Mouse (Mus musculus) megakaryocyte, adult 5-6 weeks (primary cell): ENCODE results near the gene C5ar1. TPM values are rescaled to one million over a fixed set of nuclear protein-coding genes. Genes with fewer than 3 reads are reported as not detected.
"Not testable (repeated sequence)": the region's sequence is repeated elsewhere in the genome, so short reads cannot be mapped to it uniquely, and the experiment has no call there.

Experiments
- ATAC-seq: 2 replicates; pipeline ENCODE4 v1.8.0; 2016; ENCODE audit warnings: mild to moderate bottlenecking, inconsistent platforms; ENCODE audit not compliant: poor library complexity, severe bottlenecking
- total RNA-seq, 2 experiments: library from RNA; stranded (forward) in 1 of 2; stranded (reverse) in 1 of 2; fragments of 153-499, 151-499 nt in 1 of 2; fragments of 221-1000, 200-1000 nt in 1 of 2; gene quantifications; 2 replicates each; pipeline versions ENCODE4 v1.2.3 to v1.2.4; 2015 to 2017

C5ar1 gene
- total RNA-seq (2015) (49.8 TPM in 2 replicates), total RNA-seq (2017) (13.6 and 22.2 TPM in 2 replicates)

- ATAC-seq, result peak; percentile 69
Observed at GRCm38 (mm10) chr7:16259110-16259590, at the start of gene C5ar1. Gene C5ar1, minus strand, starts transcription at chr7:16259540.

- ATAC-seq, result peak; percentile 10; the same call in 1 of the 2 replicates
Observed at GRCm38 (mm10) chr7:16308555-16309317, 49.4 kb upstream of the C5ar1 start.

- ATAC-seq, result not testable (repeated sequence)
Observed at GRCm38 (mm10) chr7:16308093-16308492, 48.8 kb upstream of the C5ar1 start, which contains the start of gene Bbc3. Gene Bbc3, plus strand, starts transcription at chr7:16308393.

GRCm38 (mm10) chr7:16307141-16307540, 47.8 kb upstream of the C5ar1 start:
- not testable (repeated sequence) for ATAC-seq

- peak; percentile 31 for ATAC-seq
Observed at GRCm38 (mm10) chr7:16299419-16300035, 40.2 kb upstream of the C5ar1 start.

DNA sequence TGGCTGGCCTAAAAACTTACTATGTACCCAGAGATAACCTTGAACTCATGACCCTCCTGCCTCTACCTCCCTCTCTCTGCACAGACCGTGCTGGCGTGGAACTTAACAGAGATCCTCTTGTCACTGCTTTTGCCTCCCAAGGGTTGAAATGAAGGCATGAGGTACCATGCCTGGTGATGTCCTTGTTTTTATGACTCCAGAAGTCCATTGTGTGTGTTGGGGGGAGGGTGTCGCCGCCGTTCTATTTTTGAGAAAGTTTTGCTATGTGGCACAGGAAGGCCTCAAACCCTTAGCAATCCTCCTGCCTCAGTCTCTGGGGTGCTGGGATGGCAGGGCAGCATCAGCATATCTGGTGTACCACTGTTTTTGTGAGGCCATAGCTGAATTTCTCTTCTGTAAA, 39.6 kb upstream of the C5ar1 start:
- ATAC-seq, result no peak

- ATAC-seq, result no peak
Observed at GRCm38 (mm10) chr7:16297616-16298015, 38.3 kb upstream of the C5ar1 start.

DNA sequence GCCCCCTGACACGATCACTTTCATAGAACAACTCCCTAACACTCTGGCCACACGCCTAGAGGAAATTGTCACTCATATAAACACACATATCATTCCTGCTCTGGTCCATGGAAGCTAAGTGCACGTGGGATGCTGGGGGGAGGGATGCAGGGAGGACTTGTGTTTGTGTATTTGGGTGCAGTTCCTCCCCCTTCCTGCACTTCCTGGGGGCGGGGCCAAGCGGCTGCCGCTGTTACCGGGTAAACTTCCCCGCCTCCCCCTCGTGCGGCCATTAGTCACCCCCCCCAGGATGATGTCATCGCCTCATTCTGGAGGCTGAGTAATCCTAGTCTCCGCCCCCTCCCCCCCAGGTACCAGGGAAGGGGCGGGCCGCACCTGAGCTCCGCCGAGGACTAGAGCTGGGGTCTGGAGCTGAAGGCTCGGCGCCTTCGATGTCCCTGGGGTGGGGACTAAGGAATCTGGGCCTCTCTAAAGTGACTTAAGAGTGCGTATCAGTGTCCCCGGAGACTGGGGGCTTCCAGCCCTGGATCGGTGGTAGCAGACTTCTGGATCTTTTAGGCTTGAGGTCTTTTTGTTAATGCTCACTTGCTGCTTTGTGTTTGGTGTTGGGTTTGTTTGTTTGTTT, 37.5 kb upstream of the C5ar1 start:
- peak; percentile 68 for ATAC-seq

DNA sequence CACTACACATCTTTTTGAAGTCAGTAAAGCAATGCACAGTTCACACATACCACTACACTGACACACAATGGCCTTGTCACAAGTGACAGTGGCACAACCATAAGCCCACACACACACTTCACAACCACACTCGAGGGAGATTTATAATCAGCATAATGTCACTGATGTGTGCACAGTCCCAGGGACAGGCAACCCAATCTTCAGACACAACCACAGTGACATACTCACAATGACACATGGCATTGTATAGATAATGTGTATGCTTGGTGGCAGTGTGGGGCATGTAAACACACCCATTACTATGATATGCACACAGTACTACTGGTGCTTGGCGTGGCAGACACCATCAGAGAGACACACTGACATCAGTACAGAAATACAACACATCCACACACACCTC, 36.8 kb upstream of the C5ar1 start:
- no peak for ATAC-seq

DNA sequence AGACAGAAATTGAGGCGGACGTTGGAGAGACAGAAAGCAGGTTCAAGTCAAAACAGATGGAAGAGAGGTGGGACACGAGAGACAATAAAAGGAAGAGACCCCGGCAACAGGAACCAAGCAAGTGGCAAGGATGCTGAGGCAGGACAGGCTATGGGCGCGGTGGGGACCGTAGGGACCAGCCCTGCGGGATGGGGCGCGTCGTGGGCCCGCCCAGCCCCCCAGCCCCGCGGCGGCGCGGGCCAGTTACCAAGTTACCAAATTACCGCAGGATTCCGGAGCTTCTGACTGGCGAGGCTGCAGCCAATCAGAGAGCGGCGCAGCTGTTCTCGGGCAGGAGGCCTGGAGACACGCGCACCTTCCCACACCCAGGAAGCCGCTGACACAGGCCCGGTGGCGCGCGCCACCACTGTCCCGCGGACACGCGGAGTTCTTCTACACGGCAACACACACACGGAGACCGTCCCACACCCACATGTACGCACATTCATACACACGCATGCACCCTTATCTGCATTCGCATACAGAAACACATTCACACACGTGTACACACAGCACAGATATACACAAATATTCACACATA, 36.1 kb upstream of the C5ar1 start:
- ATAC-seq, result peak; percentile 67

GRCm38 (mm10) chr7:16294837-16295236, 35.5 kb upstream of the C5ar1 start:
- peak; percentile 76 for ATAC-seq

DNA sequence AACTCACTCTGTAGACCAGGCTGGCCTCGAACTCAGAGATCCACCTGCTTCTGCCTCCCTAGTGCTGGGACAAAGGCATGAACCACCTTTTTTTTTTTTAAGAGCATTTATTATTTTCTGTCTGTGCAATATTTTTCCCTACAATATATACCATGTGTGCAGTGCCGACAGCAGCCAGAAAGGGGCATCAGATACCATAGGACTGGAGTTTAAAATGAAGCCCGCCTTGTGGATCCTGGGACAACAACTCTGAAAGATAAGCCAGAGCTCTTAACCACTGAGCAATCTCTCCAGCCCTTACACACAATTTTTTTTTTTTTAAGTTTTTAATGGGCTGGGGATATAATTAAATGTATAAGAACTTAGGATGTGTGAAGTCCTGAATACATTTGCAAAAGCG, 35.0 kb upstream of the C5ar1 start:
- peak; percentile 16; the same call in 1 of the 2 replicates for ATAC-seq

GRCm38 (mm10) chr7:16287791-16288190, 28.5 kb upstream of the C5ar1 start:
- no peak for ATAC-seq

DNA sequence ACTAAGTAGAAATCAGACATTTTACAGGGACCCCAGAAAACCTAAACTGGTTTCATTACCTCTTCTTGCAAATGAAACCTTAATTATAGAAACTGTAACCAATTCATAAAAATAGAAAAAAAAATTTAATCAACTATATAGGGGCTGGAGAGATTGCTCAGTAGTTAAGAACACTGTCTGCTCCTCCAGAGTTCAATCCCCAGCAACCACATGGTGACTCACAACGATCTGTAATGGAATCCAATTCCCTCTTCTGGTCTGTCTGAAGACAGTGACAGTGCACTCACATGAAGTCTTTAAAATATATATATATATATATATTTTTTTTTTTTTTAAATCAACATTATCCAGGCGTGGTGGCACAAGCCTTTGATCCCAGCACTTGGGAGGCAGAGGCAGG, 27.7 kb upstream of the C5ar1 start:
- ATAC-seq, result no peak

GRCm38 (mm10) chr7:16286026-16286961, 27.0 kb upstream of the C5ar1 start, which contains the start of gene Ccdc9:
Gene Ccdc9, minus strand, starts transcription at chr7:16286795.
- peak; percentile 81 for ATAC-seq

GRCm38 (mm10) chr7:16285450-16286025, 26.2 kb upstream of the C5ar1 start:
- peak; percentile 11 for ATAC-seq

DNA sequence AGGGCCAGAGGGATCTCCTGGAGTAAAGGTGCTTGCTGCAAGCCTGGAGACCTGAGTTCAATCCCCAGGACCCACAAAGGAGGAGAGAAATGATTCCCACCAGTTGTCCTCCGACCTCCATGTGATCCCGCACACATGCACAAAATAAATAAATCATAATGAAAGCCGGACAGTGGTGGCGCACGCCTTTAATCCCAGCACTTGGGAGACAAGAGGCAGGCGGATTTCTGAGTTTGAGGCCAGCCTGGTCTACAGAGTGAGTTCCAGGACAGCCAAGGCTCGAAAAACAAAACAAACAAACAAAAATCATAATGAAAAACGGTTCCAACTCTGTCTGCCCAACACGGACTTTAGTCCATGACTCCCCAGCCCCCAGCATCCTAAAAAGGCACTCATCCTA, 25.6 kb upstream of the C5ar1 start:
- no peak for ATAC-seq

GRCm38 (mm10) chr7:16284001-16284400, 24.7 kb upstream of the C5ar1 start:
- no peak for ATAC-seq

GRCm38 (mm10) chr7:16282334-16282733, 23.0 kb upstream of the C5ar1 start:
- ATAC-seq, result no peak

DNA sequence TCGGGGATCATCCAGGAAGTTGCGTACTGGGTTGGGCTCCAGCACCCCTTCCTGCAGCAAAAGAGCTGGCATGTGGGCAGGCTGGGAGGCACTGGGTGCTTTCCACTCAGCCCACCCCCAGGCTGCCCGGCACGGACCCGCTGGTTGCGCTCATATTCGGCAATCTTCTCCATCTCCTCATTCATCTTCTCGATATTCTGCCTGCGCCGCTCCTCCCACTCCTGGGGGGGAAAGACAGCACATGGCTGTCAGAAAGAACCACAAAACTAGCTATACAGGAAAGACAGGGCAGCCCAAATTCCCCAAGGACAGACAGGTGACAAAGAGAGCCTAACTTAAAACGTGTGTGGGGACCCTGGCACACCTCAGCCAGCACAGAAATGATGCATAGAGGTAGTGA, 21.4 kb upstream of the C5ar1 start:
- ATAC-seq, result no peak
